Mouse (Mus musculus) MEL-GATA-1-ER (cell line): ENCODE data around the gene Os9.
"Not testable (repeated sequence)": the region's sequence is repeated elsewhere in the genome, so short reads cannot be mapped to it uniquely, and the experiment has no call there.

ENCODE experiments used
- DNase-seq: peaks from one replicate; pipeline ENCODE4 v3.0.0-alpha.2; 2012; ENCODE audit warnings: low read depth; ENCODE audit errors: extremely low read depth

Os9 gene

DNA sequence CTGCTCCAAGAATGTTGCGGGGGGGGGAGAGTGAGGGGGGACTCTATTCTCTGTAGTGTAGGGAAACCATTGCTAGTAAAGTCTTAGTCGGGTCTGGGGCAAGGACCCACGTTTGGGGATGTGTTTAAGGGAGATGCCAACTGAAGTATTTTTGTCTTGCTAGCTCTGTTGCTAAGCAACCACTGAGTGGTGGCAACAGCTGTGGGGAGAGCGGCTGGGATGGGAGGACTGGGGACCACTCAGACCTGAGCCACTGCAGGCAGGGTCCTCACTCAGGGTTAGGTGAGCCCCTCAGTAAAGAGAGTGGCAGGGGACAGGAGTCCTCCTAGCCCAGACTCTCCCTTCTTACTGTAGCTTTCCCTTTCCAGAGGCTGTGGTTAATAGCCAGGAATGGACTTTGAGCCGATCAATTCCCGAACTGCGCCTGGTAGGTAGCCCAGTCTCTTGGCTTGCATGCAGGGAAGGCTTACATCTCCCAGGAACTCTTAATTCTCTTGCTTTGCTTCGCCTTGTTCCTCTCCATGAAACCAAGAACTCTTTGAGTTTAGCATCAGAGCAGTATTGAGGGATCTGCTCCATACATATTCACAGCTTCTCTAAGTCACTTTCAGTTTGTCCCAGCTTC lies 38.8 kb downstream of the Os9 start:
- DNase-seq: no peak

DNA sequence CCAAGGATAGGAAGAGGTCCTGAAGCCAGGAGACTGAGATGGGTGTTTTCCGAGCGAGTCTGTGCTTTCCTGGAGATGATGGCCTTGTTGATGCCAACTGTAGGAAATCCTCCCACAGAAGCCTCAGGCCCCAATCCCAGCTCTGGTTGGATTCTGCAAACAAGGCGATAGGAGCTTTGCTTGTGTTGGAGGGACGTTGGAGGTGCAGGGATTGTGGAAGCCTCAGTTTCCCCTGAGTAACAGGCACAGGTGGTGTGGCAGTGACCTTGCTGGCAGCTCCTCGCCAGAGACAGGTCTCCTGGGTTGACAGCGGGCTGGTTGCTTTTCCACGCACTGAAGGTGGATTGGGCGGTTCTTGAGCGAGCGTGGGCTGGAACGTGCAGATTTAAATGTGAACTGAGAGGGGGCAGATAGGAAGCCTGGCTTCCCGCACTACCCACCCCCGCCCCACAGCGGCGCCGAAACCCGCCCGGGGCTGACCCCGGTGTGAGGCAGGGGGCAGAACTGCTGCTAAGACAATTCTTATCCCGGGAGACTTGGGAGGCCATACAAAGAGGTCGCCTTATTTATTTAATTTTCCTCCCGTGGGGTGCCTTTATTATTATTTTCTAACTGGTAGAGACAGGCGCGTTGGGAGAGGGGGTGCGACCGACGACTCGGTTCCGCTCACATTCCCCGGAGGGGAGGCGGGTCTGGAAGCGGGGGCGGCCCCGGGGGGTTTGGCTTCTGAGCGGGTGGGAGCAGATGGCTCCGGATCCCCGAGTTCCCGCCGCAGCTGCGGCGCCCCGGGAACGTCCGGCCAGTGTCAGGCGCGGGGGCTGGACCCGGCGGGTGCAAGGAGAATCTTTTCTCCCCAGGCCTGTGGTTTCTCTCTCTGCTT lies 39.8 kb downstream of the Os9 start:
- no peak for DNase-seq

DNA sequence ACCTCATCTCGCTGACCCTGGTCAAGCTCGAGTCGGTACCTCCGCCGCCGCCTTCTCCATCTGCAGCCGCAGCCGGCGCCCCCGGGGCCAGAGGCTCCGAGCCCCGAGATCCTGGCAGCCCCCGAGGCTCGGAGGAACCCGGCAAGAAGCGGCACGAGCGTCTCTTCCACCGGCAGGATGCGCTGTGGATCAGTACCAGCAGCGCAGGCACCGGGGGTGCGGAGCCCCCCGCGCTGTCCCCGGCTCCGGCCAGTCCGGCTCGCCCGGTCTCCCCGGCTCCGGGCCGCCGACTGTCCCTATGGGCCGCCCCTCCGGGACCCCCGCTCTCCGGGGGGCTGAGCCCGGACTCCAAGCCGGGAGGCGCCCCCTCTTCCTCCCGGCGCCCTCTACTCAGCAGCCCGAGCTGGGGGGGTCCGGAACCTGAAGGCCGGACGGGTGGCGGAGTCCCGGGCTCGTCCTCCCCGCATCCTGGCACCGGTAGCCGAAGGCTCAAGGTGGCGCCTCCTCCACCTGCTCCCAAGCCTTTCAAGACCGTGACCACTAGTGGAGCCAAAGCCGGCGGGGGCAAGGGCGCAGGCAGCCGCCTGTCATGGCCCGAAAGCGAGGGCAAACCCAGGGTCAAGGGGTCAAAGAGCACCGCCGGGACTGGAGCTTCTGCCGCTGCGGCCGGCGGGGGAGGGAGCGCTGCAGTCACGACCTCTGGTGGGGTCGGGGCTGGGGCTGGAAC lies 41.1 kb downstream of the Os9 start:
- no peak for DNase-seq

GRCm38 (mm10) chr10:127078677-127079575 lies 42.0 kb downstream of the Os9 start:
- DNase-seq: no peak

GRCm38 (mm10) chr10:127078001-127078676 lies 42.8 kb downstream of the Os9 start:
- DNase-seq: no peak

DNA sequence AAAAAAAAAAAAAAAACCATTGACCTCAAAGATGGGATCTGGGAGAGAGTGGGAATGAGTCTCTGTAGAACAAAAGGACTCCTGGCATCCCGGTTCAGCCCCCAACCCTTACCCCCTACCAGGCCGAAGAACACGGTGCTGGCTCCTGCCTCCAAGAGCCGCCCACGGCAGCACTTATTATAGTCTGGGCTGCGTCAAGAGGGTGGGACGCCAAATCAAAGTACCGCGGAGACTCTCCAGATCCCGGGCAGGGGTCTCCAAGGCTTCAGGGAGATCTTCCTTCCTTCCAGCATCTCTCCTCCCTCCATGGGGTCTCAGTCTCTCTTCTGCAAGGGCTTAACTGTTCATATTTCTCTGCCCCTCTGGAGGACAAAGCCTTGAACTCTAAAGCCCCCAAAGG lies 43.4 kb downstream of the Os9 start:
- no peak for DNase-seq

GRCm38 (mm10) chr10:127076082-127076481 lies 44.8 kb downstream of the Os9 start:
- DNase-seq: no peak

- no peak for DNase-seq
Observed at GRCm38 (mm10) chr10:127075651-127076050, 45.3 kb downstream of the Os9 start.

DNA sequence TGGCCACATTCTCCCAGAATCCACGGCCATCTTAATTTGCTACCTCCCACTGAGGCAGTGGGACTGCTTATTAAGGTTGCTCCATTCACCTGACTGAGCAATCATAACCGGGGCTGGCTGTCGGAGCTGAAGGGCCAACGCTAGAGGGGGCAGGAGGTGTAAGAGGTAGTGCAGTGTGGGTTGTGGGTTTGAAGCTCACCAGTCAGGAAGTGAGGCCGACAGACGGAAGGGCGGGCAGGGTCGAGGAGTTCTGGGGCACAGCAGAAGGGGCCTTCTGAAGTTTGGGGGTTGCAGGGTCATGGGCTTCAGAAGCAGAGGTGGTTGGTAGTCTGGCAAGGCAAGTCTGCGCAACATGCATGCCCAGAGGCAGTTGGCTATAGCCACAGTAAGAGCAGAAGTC lies 45.9 kb downstream of the Os9 start, which contains the start of gene Agap2:
TSS of gene Agap2 (plus strand) at position 205 of the 400 bp plus-strand sequence.
- no peak for DNase-seq

GRCm38 (mm10) chr10:127073981-127074380 lies 47.0 kb downstream of the Os9 start:
- DNase-seq: no peak

GRCm38 (mm10) chr10:127072969-127073368 lies 48.0 kb downstream of the Os9 start:
- not testable (repeated sequence) for DNase-seq

GRCm38 (mm10) chr10:127072270-127072669 lies 48.7 kb downstream of the Os9 start:
- not testable (repeated sequence) for DNase-seq

- DNase-seq: no peak
Observed at GRCm38 (mm10) chr10:127071203-127071602, 49.7 kb downstream of the Os9 start.

DNA sequence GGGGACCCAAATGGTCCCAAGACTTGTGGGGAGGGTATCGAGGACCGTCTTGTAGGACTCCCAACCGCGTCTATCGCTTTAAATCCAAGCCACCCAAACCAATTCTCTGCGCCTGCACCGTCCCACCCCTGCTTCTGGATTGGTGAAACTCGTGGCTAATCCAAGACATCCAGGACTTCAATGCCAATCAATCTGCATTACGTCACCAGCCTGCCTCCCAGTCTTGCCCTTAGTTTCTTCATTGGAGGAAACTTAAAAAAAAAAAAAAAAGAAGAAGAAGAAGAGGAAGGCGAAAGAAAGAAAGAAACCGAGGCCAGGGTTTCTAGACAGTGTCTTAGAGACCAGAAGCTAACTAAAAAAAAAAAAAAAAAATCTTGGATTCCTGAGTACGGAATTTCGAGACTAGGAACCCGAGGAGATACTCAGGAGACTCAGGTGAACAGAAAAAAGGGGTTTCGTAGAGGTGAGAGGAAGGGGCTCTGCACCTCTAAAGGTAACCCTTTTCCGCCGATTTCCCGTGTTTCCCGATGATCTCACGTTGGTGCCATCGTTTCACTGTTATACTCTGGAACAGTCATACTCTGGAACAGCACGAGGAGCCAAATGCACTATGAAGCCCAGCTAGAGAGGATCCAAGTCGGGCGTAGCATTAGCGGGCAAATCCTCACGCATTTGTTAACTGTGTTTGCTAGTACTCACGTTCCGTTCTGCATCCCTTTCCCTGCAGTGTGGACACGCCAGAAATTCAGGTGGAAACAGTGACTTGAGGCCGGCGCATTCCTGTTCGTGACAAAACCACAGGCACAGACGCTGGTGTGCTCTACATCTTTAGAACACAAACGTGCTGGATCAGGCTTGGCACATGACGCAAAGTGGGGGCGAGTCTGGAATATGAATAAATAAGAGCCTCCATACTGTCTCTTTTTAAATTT lies 50.5 kb downstream of the Os9 start, which contains the start of gene Tspan31:
TSS of gene Tspan31 (minus strand) at position 75 of the 932 bp plus-strand sequence.
- peak; percentile 98 for DNase-seq

GRCm38 (mm10) chr10:127069281-127070189 lies 51.4 kb downstream of the Os9 start:
- no peak for DNase-seq

DNA sequence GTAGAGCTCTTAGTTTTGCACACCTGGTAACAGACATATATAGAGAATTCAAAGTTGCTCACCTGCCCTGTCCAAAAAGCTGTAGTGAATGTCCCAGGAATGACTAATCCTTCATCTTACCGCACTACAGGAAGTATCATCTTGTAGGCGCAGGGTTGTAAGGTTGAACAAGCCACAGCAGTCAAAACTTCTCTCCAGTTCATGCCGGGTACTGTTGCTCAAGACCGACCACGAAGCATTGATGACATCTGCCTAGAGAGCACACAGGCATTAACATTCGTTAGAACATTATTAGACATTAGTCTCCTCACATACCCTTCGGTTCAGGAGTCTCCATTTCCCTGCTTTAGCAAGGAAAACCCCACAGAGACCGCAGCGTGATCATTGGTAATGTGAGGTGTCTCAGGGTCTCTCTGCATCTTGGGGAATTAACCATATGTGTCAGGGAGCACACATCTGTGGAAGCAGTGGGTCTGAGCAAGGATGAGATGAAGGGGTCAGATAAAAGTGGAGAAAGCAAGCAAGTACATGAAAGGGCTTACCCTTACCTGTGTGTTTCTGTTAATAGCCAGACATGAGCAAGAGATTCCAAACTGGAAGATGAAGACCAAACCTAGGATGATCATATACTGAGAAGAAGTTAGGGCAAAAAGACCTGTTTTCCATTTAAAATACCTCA lies 52.4 kb downstream of the Os9 start:
- DNase-seq: no peak

DNA sequence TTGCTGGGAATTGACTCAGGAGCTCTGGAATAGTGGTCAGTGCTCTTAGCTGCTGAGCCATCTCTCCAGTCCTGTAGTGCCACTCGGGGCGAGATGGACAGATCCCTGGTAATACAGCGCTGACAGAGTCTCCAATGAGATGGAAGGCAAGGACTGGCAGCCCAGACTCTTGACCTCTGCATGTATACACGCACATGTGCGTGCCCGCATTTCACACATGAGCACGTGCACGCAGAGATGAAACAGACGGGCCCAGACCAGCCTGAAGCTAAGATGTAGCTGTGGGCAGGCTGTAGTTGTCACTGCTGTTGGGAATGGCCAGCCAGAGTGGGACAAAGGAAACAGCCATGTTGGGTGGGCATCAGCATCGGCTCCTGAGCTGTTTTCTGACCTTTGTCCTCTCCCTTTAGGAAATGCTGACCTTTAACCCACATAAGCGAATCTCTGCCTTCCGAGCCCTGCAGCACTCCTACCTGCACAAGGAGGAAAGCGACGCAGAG lies 54.4 kb downstream of the Os9 start:
- DNase-seq: no peak
